Mouse (Mus musculus): ENCODE measurements around the gene Kif1a. TPM values are rescaled to one million over a fixed set of nuclear protein-coding genes. Genes with fewer than 3 reads are reported as not detected.

Gene Kif1a
- total RNA-seq, 2 experiments from 2014 or later, result 715 to 768 TPM

- intact Hi-C loops (cut with DNase I), result no loop called here
- no peak for DNase-seq
These were observed 72.4 kb downstream of the Kif1a start for GRCm38 (mm10) chr1:93029387-93029786.

GRCm38 (mm10) chr1:93026600-93026999, 75.2 kb downstream of the Kif1a start:
- intact Hi-C loops (cut with DNase I), result no loop called here
- no peak for DNase-seq

- intact Hi-C loops (cut with DNase I), result no loop called here
- DNase-seq, result no peak
These were observed 81.1 kb downstream of the Kif1a start for GRCm38 (mm10) chr1:93020602-93021001.

- intact Hi-C loops (cut with DNase I), result no loop called here
- DNase-seq, result no peak
These were observed 83.0 kb downstream of the Kif1a start for GRCm38 (mm10) chr1:93018716-93019115.

- no peak for DNase-seq
- intact Hi-C loops (cut with DNase I), result no loop called here
These were observed 86.6 kb downstream of the Kif1a start for GRCm38 (mm10) chr1:93015136-93015535.

GRCm38 (mm10) chr1:93014460-93014859, 87.3 kb downstream of the Kif1a start:
- peak; percentile 86 for DNase-seq
- intact Hi-C loops (cut with DNase I), result loop anchor here (5.0 kb wide), 1 partner anchor 57 kb away; no protein-coding TSS in a partner anchor

- intact Hi-C loops (cut with DNase I), result loop anchor here (5.0 kb wide), 1 partner anchor 56 kb away; no protein-coding TSS in a partner anchor
- no peak for DNase-seq
These were observed 88.4 kb downstream of the Kif1a start for GRCm38 (mm10) chr1:93013367-93013766.

GRCm38 (mm10) chr1:93012103-93012585, 89.6 kb downstream of the Kif1a start:
- DNase-seq, result no peak
- intact Hi-C loops (cut with DNase I), result loop anchor here (5.0 kb wide), 1 partner anchor 55 kb away; no protein-coding TSS in a partner anchor

GRCm38 (mm10) chr1:93010731-93011130, 91.0 kb downstream of the Kif1a start:
- intact Hi-C loops (cut with DNase I), result loop anchor here (5.0 kb wide), 1 partner anchor 53 kb away; no protein-coding TSS in a partner anchor
- no peak for DNase-seq

- DNase-seq, result peak; percentile 27
- intact Hi-C loops (cut with DNase I), result no loop called here
These were observed 92.6 kb downstream of the Kif1a start for GRCm38 (mm10) chr1:93009196-93009595.

- no peak for DNase-seq
- intact Hi-C loops (cut with DNase I), result no loop called here
These were observed 95.7 kb downstream of the Kif1a start, which contains the start of gene Aqp12 for GRCm38 (mm10) chr1:93006061-93006460. Gene Aqp12 (plus strand): TSS chr1:93006334.

- DNase-seq, result no peak
- intact Hi-C loops (cut with DNase I), result no loop called here
These were observed 108.9 kb downstream of the Kif1a start for GRCm38 (mm10) chr1:92992880-92993279.

GRCm38 (mm10) chr1:92992214-92992855, 109.4 kb downstream of the Kif1a start:
- intact Hi-C loops (cut with DNase I), result no loop called here
- no peak for DNase-seq

GRCm38 (mm10) chr1:92989891-92990290, 111.9 kb downstream of the Kif1a start:
- intact Hi-C loops (cut with DNase I), result no loop called here

GRCm38 (mm10) chr1:92988894-92989293, 112.9 kb downstream of the Kif1a start:
- intact Hi-C loops (cut with DNase I), result no loop called here
- DNase-seq, result no peak

More at GRCm38 (mm10) chr1:92989891-92990290, 111.9 kb downstream of the Kif1a start:
- DNase-seq, result no peak

- no peak for DNase-seq
- intact Hi-C loops (cut with DNase I), result no loop called here
These were observed 116.8 kb downstream of the Kif1a start for GRCm38 (mm10) chr1:92984999-92985398.

GRCm38 (mm10) chr1:92982931-92983605, 118.7 kb downstream of the Kif1a start:
- no peak for DNase-seq
- intact Hi-C loops (cut with DNase I), result no loop called here

GRCm38 (mm10) chr1:92981056-92981845, 120.5 kb downstream of the Kif1a start:
- DNase-seq, result no peak
- intact Hi-C loops (cut with DNase I), result no loop called here

- no peak for DNase-seq
- intact Hi-C loops (cut with DNase I), result no loop called here
These were observed 122.6 kb downstream of the Kif1a start for GRCm38 (mm10) chr1:92979073-92979602.

GRCm38 (mm10) chr1:92978645-92979044, 123.1 kb downstream of the Kif1a start:
- no peak for DNase-seq
- intact Hi-C loops (cut with DNase I), result no loop called here

GRCm38 (mm10) chr1:92976141-92976566, 125.6 kb downstream of the Kif1a start:
- DNase-seq, result no peak
- intact Hi-C loops (cut with DNase I), result no loop called here
